Mouse (Mus musculus) gastrocnemius, postnatal 4 days (tissue): ENCODE results near the gene Tmem151a. TPM values are rescaled to one million over a fixed set of nuclear protein-coding genes. Genes with fewer than 3 reads are reported as not detected.

ENCODE experiments used
- DNase-seq, 2 experiments: peaks; one replicate each; pipeline ENCODE4 v3.0.0; 2021 to 2022; ENCODE audit warnings: low spot score in 2 of 2, mixed read lengths in 2 of 2
- total RNA-seq, 2 experiments: library from RNA; stranded (reverse); gene quantifications; 2 replicates each; pipeline ENCODE4 v1.2.3; 2021

Tmem151a gene
- total RNA-seq, 2 experiments from 2014 or later = 0.29 to 0.34 TPM

DNA sequence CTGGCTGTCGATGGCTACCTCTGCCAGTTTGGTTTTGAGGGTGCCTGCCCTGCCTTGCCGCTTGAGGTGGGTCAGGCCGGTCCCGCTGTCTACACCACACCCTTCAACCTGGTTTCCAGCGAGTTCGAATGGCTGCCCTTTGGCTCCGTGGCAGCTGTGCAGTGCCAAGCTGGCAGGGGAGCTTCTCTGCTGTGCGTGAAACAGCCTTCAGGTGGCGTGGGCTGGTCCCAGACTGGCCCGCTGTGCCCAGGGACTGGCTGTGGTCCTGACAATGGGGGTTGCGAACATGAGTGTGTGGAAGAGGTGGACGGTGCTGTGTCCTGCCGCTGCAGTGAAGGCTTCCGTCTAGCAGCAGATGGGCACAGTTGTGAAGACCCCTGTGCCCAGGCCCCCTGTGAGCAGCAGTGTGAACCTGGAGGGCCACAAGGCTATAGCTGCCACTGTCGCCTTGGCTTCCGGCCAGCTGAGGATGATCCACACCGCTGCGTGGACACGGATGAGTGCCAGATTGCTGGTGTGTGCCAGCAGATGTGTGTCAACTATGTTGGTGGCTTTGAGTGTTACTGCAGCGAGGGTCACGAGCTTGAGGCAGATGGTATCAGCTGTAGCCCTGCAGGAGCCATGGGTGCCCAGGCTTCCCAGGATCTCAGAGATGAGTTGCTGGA is 16.6 kb downstream of the Tmem151a start:
- DNase-seq = no peak

DNA sequence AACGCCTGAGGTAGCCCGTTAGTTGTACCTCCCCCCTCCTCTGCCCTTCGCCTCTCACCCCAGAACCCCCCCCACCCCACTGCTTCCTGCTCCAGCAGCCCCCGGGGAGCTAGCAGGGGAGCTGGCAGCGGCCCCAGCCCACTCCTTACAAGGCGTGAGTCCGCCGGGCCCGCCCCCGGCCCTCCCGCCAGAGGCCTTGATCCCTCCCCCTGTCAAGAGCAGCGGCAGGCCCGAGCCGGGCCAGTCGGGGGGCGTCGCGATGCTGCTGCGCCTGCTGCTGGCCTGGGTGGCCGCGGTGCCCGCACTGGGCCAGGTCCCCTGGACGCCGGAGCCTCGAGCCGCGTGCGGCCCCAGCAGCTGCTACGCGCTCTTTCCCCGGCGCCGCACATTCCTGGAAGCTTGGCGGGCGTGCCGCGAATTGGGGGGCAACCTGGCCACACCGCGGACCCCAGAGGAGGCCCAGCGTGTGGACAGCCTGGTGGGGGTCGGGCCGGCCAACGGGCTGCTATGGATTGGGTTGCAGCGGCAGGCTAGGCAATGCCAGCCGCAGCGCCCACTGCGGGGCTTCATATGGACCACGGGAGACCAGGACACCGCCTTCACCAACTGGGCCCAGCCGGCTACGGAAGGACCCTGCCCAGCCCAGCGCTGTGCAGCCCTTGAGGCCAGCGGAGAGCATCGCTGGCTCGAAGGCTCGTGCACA is 17.3 kb downstream of the Tmem151a start, which contains the start of gene Cd248:
Cd248 (plus strand) TSS at position 212 of the 703 bp plus-strand sequence.
- DNase-seq = peak; percentile 80 to 88

DNA sequence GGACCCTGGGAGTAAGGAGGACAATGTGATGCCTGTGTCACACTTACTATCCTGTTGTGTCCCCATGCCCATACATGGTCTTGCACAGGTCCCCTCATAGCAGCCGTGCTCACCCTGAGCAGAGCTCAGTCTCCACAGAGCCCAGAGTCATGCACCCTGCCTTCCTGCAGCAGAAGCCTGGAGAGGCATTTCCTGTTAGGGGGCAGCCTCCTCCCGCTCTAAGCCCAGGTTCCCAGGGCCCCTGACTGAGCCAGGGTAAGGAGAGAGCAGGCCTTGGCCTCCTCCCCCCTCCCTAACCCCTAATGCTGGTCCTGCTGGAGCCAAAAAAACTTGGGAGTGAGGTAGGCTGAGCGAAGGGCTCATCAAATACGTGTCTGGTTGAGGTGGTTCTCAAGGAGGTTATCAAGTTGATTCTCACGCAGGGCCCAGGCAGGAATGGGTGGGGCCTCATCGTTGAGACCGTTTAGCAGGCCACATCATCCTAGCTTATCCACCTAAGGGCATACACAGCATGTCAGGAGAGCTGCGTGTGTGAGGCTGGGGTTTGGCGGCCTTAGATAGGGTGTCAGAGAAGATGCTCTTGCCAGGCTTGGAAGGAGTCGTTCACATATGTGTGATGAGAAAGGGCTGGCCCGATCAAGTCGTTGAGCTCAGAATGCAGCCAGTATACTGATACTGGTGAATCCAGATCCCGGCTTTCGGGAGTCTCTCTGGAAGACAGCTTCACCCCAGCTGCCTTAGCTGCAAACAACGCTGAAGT is 18.1 kb downstream of the Tmem151a start:
- no peak for DNase-seq

DNA sequence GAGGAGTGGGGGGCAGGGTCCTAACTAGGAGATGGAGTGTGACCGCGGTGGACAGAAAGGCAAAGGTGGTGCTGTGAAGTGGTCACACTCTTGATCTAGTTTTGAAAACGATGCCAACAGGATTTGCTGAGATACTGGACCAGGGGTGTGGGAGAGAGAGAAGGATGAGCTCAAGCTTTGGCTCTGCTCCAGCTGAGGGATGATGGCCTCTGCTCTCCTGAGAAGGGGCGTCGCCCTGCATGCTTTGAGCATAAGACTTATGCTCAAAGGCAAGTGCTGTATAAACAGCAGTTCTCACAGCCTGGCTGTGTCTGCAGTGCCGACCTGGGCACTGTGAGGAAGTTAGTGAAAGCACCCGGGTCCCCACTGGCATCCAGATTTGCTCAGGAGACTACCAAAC is 20.2 kb downstream of the Tmem151a start:
- peak in 1 of 2 experiments; percentile 68 for DNase-seq

DNA sequence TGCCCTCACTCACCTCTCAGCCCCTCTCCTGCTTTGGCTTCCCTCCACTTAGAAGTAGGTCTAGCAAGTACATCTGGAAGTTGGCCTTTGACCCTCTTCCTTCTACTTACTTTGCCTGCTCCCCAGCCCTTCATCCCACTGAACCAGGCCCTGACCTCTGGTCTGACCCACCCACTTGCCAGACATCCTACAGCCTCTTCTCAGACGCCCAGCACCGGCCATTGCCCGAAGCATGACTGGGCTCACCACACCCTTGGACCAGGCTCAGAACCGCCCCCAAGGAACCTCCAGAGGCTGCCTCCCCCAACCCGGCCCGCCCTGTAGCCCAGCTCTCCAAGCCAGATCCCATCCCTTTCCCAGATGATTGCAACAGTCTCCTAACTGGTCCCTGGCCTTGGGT is 22.9 kb downstream of the Tmem151a start:
- DNase-seq = no peak

DNA sequence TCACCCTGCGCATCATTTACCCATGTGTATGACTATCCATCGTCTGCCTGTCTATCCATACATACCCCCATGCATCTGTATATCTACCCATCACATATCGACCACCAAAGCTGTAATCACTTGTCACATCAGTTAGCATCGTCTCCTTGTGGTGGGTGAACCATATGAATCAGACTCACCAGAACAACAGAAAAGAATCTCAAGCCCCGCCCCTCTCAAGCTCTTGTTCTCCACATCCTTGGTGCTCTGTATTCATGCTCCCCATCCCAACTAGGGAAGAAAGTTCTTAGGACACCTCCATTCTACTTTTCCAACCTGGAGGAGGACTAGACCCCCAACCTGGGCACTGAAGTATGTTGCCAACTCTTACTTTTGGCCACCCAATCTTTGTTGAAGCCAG is 23.3 kb downstream of the Tmem151a start:
- no peak for DNase-seq

DNA sequence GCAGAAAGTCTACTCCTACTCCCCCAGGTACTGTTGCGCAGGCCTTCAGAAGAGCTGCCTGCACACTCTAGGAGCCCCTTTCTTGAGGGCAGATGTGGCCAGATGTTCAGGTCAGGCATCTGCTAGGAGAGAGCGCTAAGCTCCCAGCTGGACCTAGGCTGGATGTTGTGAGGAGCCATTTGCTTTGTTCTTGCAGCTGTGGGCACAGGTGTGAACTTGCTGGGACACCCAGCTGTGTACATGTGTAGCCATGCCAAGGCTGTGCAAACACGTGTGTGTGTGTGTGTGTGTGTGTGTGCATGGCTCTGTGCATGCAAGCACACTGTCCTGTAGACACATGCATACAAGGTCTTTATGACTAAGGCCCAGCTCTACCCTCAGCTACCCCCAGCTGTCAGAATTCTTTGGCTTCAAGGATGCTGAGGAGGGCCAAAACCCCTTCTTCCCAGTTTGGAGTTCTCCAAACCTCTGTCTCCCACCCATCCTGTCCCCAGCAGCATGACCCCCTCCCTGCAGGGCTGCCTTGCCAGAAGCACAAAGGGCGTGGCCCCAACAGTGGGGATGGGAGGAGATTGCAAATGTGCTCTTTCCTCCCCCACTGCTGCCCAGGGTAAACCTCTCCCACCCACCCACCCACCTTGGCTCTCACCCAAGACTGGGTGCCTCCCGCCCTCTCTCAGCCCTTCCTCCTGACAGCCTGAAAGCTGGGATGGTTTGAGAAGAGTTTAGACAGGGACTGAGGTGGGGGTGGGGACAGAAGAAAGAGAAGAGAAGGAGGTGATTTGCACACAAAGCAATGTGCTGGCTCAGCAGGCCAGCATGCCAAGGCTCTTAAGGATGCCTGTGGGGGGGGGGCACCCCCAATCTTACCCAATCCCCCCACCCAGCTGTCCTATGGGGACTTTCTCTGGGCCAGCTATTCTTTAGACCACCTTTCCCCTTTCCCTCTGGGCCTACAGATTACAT is 24.7 kb downstream of the Tmem151a start:
- no peak for DNase-seq

DNA sequence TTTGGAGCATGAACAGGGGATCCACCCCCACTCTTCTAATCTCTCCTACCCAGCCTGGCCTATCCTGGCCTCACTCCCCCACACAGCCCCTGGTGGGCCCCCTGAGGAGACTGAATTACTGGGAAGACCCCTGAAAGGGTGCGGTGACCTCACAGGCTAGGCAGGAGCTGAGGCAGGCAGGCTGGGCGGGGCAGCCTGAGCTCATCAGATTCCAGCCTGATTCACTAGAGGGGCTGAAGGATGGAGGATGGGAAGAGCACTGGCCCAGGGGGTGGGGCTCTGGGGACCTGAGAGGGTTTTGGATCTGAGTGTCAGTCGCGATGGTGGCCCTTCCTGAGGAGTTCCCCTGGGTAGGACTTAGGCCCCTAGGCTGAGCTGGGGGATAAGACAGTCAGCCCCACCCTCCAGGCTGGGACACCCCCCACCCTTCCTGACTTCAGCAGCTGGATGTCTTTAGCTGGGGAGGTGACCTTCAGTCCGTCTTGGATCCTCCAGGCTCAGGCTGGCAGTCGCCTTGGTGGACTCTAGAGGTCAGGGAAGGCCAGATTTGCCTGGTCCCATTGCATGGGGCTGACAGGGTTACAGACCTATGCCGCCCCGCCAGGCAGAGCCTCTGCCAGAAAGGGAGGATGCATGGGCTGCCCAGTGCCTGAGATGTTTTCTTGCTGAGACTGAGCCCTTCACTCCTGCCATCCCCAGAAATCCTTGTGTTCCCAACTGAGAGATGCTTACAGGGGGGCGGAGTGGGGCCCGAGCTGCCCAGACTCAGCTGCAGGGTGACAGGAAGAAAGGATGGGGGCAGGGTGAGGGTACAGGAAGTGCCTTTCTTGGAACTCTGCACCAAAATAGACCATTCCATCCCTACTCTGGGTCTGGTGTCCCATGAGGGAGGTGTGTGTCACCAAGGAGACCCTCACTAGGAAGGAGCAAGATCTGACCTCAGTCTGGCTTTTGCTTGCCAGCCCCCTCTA is 26.2 kb downstream of the Tmem151a start:
- DNase-seq = no peak

DNA sequence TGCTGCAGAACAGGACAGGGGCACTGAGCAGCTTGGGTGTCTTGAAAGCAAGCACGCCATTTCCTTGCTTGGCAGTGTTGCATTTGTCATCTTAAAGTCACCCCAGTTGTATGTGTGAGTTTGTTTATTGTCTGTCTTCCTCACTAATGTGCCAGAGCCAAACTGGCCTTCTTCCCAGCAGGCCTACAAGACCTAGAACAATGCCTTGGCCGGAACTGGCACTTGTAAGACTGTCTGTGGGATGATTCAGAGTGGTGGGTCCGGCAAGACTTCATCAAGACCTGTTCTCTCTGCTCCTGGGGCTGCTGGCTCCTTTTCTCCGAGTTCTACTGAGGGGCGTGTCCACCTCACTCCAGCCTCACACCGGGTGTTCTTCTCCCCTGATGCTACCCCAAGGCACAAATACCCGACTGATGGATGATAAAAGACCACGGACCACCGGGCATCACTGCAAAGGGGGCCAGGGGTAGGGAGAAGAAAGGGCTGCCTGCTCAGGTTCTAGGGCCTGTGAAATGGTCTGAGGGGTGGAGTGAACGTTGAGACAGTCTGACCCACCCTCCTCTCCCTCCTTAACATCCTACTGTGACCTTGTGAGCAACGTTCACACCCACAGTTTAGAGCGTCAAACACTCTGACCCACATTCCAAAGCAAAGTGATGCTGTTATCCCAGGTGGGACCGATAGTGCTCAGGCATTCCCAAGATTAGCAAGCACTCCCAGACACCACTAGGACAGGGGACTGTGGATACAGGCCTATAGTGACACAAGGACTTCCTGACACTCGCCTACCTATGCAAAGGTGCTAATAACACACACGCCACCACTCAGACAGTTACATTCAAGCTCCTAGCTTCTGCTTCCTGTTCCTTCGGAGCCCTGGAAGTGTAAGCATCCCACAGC is 27.2 kb downstream of the Tmem151a start:
- DNase-seq = no peak

DNA sequence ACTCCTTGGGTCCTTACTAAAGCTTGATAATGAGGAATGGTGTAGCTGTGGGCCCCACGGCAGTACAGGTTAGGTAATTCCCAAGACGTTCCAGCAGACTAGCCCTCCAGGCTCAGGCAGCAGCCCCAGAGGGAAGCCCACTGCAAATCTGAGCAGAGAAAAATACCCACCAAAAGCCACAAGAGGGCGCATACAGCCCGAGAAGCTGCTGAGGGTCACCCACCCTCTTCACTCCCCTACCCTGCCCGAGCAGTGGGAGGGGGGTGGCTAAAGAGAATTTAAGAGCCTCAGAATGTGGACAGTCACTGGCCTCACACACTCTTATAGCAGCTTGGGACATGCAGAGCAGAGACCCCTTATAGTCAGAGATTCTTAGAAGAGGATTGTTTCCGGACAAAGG is 29.1 kb downstream of the Tmem151a start:
- no peak for DNase-seq

DNA sequence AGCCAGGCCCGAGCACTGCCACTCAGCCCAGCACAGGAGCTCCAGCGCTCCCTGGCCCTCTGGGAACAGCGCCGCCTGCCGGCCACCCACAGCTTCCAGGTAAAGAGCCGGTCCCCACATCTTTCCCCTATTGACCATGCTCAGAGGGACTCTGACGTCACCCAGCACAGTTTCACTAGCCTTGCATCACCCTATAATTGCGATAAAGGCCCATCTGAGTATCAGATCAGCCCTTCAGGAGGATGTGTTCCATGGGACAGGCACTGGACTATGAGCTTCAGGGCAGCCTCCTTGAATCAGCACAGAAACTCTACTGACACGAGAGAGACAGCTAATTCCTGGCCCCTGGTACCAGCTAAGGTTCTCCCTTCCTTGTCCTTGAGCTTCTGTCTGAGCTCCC is 31.4 kb downstream of the Tmem151a start:
- peak in 1 of 2 experiments; percentile 67 for DNase-seq

DNA sequence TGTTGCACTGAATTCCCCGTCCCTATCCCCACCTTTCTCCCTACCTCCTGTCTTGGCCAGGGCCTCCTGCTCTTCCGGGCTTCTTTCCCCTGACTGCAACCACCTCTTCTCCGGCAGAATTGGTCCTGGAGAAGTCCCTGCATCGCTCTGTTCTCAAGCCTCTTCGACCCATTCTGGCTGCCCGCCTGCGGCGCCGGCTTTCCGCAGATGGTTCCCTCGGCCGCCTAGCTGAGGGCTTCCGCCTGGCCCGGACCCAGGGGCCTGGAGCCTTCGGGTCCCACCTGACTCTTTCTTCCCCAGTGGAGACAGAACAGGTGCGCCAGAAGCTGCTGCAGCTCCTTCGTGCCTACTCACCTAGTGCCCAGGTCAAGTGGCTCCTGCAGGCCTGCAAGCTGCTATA is 32.5 kb downstream of the Tmem151a start:
- DNase-seq = no peak

DNA sequence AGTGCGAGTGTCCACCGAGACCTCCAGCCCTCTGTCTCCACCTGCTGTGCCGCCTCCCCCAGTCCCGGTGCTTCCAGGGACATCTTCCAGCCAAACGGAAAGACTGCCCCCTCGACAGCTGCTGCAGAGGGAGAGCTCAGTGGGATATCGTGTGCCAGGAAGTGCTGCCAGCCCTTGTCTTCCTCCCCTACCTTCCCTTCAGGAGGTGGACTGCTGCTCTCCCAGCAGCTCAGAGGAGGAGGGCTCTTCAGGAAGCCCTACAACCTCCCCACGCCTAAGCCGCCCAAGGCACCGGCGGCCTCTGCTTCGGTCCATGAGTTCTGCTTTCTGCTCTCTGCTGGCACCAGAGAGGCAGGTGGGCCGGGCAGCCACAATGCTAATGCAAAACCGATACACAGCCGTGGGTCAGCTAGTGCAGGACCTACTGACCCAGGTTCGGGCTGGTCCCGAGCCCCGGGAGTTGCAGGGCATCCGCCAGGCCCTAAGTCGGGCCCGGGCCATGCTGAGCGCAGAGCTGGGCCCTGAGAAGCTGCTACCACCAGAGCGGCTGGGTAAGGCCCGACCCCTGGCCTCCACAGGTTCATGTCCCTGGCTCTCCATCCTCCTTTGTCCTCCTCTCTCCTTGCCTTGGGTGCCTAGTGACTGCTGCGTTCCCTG is 33.0 kb downstream of the Tmem151a start:
- DNase-seq = no peak

DNA sequence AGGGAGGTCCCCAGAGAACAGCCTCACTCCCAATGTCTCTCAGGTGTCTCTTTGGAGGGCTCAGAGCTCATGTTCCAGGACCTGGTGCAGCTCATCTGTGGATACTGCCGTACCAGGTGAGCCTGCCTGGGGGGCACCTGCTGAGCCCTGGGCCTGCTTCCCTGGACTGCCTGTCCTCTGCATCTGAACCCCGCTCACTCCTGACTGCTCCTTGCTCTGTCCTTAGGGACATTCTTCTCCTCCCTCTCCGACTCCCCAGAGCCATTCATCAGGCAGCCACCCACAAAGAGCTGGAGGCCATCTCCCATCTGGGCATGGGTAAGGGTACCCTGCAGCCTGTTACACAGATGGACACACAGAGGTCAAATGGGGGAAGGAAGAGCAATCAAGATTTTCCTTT is 33.8 kb downstream of the Tmem151a start:
- no peak for DNase-seq

DNA sequence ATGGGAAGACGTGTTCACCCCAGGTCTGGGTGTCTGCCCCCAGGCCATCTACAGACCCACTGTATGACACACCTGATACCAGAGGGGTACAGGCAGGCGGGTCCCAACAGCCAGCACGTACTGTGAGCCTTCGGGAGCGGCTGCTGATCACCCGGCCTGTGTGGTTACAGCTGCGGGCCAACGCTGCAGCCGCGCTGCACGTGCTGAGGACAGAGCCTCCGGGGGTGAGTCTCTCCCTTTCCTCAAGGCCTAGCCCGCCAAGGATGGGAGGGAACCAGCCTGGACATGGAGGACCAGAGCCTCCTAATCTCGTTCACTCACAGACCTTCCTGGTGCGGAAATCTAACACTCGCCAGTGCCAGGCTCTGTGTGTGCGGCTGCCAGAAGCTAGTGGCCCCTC is 34.3 kb downstream of the Tmem151a start:
- no peak for DNase-seq

DNA sequence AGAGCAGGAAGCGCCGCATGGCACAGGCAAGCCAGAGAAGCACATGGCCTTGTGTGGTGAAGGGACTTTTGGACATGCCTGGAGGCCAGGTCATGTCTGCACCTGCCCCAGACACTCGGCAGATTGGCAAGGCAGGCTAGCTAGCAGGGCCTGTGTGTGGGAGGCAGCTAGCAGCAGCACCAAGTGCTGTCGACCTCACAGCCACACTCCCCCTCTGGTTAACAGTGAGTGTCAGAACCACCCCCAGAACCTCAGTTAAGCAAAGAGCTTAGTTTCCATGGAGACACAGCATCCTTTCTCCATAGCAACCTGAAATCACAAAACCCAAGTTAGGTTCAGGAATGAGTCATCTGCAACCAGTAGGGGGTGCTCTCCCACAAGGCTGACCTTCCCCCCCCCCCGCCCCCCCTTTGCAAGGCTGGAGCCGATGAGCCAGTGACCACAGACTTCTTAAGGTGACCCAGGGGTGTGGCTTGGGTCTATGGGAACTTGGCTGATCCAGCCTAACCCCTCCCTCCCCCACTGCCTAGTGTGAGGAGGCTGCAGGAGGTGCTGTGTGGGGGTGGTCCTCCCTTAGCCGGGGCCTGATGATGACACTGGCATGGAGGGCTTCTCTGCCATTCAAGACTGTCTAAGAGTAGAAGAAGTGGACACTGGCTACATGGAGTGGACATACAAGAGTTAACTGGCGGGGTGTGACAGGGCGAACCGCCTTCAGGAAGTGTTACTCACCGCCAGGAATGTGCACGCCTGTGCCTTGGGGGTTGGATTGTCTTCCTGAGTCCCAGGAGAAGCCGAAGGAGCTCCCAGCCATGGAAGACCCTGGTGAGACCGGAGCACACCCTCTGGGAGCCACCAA is 35.1 kb downstream of the Tmem151a start, which contains the start of gene Rin1:
Rin1 (plus strand) TSS at position 435 of the 859 bp plus-strand sequence.
- DNase-seq = no peak

DNA sequence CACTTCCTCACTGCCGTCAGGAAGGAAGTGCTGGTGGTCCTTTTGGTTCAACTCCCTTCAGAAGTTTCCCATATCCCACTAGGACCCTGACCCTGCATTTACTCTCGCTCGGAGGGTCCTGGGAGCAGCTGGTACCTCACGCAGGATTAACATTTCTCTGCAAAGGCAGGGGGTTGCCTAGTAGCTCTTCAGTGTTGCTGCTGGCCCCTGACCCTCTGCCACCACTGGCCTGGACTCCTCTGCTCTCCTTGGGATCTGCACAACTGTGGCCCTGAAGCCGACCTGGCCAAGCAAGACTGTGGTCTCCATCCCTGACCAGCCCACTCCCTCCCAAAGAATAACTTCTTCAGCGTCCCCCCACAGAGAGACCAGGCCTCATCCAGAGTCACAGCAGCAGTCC is 36.0 kb downstream of the Tmem151a start:
- no peak for DNase-seq
